In the genomic region with DNA sequence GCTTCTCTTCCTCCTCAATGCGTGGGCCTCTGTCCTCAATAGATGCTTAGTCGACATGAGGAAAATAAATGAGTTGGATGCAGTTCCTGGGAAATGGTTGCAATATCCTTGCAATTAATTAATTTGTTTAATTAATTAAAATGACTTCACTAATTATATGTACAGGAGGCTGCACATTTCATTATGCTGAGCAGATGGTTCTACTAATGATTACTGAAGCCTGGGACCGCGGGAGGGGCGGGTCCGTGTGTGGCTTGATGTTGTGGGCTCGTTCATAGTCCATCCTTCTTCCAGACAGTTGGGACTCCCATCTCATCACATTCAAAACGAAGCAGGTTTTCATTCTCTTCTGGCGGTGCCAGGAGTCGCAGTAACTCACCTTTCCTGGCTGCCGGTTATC, we compare ENCODE assay signal across 26 mouse cellular contexts.
A peak's percentile ranks its signal among the peaks of the same experiment; 100 is the strongest.
DNase-seq lines count a peak whose midpoint lies in the region; ATAC-seq and TF ChIP-seq lines count a peak whose summit lies in the region.
"Had no signal": no experiment of that assay in that cellular context is flagged by ENCODE, and none has a peak within 500 bp of the region (broad histone marks: within the 10 kb centered on the region; RNA-seq: fewer than 3 reads in every experiment).

No protein-coding gene starts in this region.

- no peak overlapping the region for H3K4me3 ChIP-seq in neural tube, embryonic 13.5 days
- H3K4me3 ChIP-seq in hindbrain, embryonic 15.5 days = no peak overlapping the region
- no peak overlapping the region for H3K4me3 ChIP-seq in layer of hippocampus, adult 2 months
- H3K4me3 ChIP-seq: erythroblast, embryonic 14.5 days; left cerebral cortex, adult 2 months; limb, embryonic 12.5 days; liver, embryonic 15.5 days; midbrain, embryonic 10.5 days had no signal

- 0 out of 2 replicates have a peak, but pooled peaks cover 5% of the 10 kb centered on the region for H3K36me3 ChIP-seq in neural tube, embryonic 13.5 days
- H3K36me3 ChIP-seq in hindbrain, embryonic 15.5 days = no peaks in the 10 kb centered on the region
- H3K36me3 ChIP-seq: liver, embryonic 15.5 days had no signal

- ATAC-seq in neural tube, embryonic 13.5 days (ENCODE audit: low read depth) = peak; percentile 84
- ATAC-seq in hindbrain, embryonic 15.5 days (ENCODE audit: low FRiP score, low read depth) = peak; percentile 47; the same call in 1 of the 2 replicates
- ATAC-seq: CD4-positive, CD25-positive, alpha-beta regulatory T cell, adult 4 months; forebrain, postnatal 0 days; intestine, postnatal 0 days had no signal

- H3K9me3 ChIP-seq in neural tube, embryonic 13.5 days = no peaks in the 10 kb centered on the region
- no peaks in the 10 kb centered on the region for H3K9me3 ChIP-seq in hindbrain, embryonic 15.5 days
- H3K9me3 ChIP-seq: limb, embryonic 12.5 days; liver, embryonic 15.5 days; midbrain, embryonic 10.5 days had no signal

- no peak for TF ChIP-seq CTCF in layer of hippocampus, adult 2 months (conservative IDR thresholded peaks at IDR 0.05)

- no peak overlapping the region for H3K9ac ChIP-seq in neural tube, embryonic 13.5 days
- no peak overlapping the region for H3K9ac ChIP-seq in hindbrain, embryonic 15.5 days
- H3K9ac ChIP-seq: forebrain, postnatal 0 days; limb, embryonic 12.5 days; liver, embryonic 15.5 days; lung, embryonic 14.5 days had no signal

- no peak overlapping the region for H3K27ac ChIP-seq in neural tube, embryonic 13.5 days (replicated peaks)
- H3K27ac ChIP-seq in hindbrain, embryonic 15.5 days (replicated peaks) = no peak overlapping the region
- H3K27ac ChIP-seq in layer of hippocampus, adult 2 months = no peak overlapping the region
- H3K27ac ChIP-seq: left cerebral cortex, adult 2 months; limb, embryonic 12.5 days; liver, embryonic 15.5 days; midbrain, embryonic 10.5 days had no signal

- H3K27me3 ChIP-seq in neural tube, embryonic 13.5 days = no peaks in the 10 kb centered on the region
- no peaks in the 10 kb centered on the region for H3K27me3 ChIP-seq in hindbrain, embryonic 15.5 days
- H3K27me3 ChIP-seq: limb, embryonic 12.5 days; liver, embryonic 15.5 days had no signal

- DNase-seq in heart, adult 11 months = peak; percentile 88
- no peak for DNase-seq in heart, postnatal 36 days
- no peak for DNase-seq in neural tube, embryonic 10.5 days (ENCODE audit: extremely low spot score, low spot score)
- DNase-seq in layer of hippocampus, adult 2 months (ENCODE audit: low spot score in 2 of 2) = no peak
- no peak for DNase-seq in thymus, postnatal 0 days (ENCODE audit: low spot score)
- DNase-seq: adrenal gland, postnatal 36 days; cerebellum, adult 2 months; cerebellum, postnatal 14 days; forebrain, postnatal 0 days; gastrocnemius, postnatal 10 days; heart, postnatal 14 days; kidney, adult 9 months; kidney, postnatal 10 days; lung, embryonic 14.5 days; lung, postnatal 14 days; right cerebral cortex, postnatal 14 days; thymus, postnatal 14 days had no signal

- no peak overlapping the region for H3K4me2 ChIP-seq in neural tube, embryonic 13.5 days
- no peak overlapping the region for H3K4me2 ChIP-seq in hindbrain, embryonic 15.5 days
- H3K4me2 ChIP-seq: limb, embryonic 12.5 days; liver, embryonic 15.5 days; lung, embryonic 14.5 days had no signal

- 59% methylated on average over 11 of the region's 11 CpGs for WGBS in neural tube, embryonic 13.5 days
- WGBS in hindbrain, embryonic 15.5 days = 57% methylated on average over 11 of the region's 11 CpGs

- intact Hi-C loops in heart, postnatal 36 days (cut with DNase I) = no loop called here

- H3K4me1 ChIP-seq in neural tube, embryonic 13.5 days (replicated peaks) = peaks cover 24% of the 10 kb centered on the region
- peaks cover 22% of the 10 kb centered on the region for H3K4me1 ChIP-seq in hindbrain, embryonic 15.5 days (replicated peaks)
- H3K4me1 ChIP-seq: liver, embryonic 15.5 days had no signal
